Mouse (Mus musculus): ENCODE measurements around the gene Apip. TPM values are rescaled to one million over a fixed set of nuclear protein-coding genes. Genes with fewer than 3 reads are reported as not detected.

The Apip gene
- polyA plus RNA-seq, 1 experiment from 2014 or later, result 56.0 TPM

- ATAC-seq (replicated peaks; ENCODE audit: low FRiP score, low read depth) (no peak), DNase-seq (ENCODE audit: low spot score) (peak; percentile 19)
- Histone ChIP-seq H3K4me3 (replicated peaks; ENCODE audit: low read depth, low read length) (no peak overlapping the region), H3K36me3 (ENCODE audit: insufficient read depth, low read length) (no peaks in the 10 kb centered on the region), H3K9me3 (replicated peaks; ENCODE audit: low read length) (no peaks in the 10 kb centered on the region), H3K9ac (ENCODE audit: low read depth, low read length) (no peak overlapping the region), H3K4me2 (ENCODE audit: low read length) (no peak overlapping the region), H3K4me1 (replicated peaks; ENCODE audit: insufficient read depth, low read length) (peaks cover 4% of the 10 kb centered on the region; the same call in 1 of the 2 replicates), H3K27ac (no peak overlapping the region), H3K27me3 (ENCODE audit: insufficient read depth, low read length) (no peaks in the 10 kb centered on the region)
- 59% methylated on average over 3 of the region's 3 CpGs for WGBS
- no peak for TF ChIP-seq CTCF (IDR thresholded peaks at IDR 0.05; ENCODE audit: low read depth)
Measured at GRCm38 (mm10) chr2:103070586-103070985, 2.9 kb upstream of the Apip start.

- no peak for TF ChIP-seq CTCF (IDR thresholded peaks at IDR 0.05; ENCODE audit: low read depth)
- peak; percentile 29 for DNase-seq (ENCODE audit: low spot score)
- no peaks in the 10 kb centered on the region for H3K27me3 ChIP-seq (ENCODE audit: insufficient read depth, low read length)
- no peaks in the 10 kb centered on the region for H3K4me1 ChIP-seq (replicated peaks; ENCODE audit: insufficient read depth, low read length)
- H3K36me3 ChIP-seq (ENCODE audit: insufficient read depth, low read length), result 0 out of 2 replicates have a peak, but pooled peaks cover 3% of the 10 kb centered on the region
- no peak overlapping the region for H3K27ac ChIP-seq
- H3K9ac ChIP-seq (ENCODE audit: low read depth, low read length), result no peak overlapping the region
- ATAC-seq (replicated peaks; ENCODE audit: low FRiP score, low read depth), result no peak
- no peak overlapping the region for H3K4me3 ChIP-seq (replicated peaks; ENCODE audit: low read depth, low read length)
- H3K9me3 ChIP-seq (replicated peaks; ENCODE audit: low read length), result no peaks in the 10 kb centered on the region
- WGBS, result 37% methylated on average over 6 of the region's 6 CpGs
- H3K4me2 ChIP-seq (ENCODE audit: low read length), result no peak overlapping the region
Measured at GRCm38 (mm10) chr2:103081117-103081516, 7.6 kb downstream of the Apip start.

GRCm38 (mm10) chr2:103081706-103082105 is 8.2 kb downstream of the Apip start:
- no peak for DNase-seq (ENCODE audit: low spot score)
- WGBS, result 78% methylated on average over 5 of the region's 5 CpGs

GRCm38 (mm10) chr2:103082853-103083252 is 9.4 kb downstream of the Apip start:
- Histone ChIP-seq H3K9ac (ENCODE audit: low read depth, low read length) (no peak overlapping the region), H3K4me2 (ENCODE audit: low read length) (no peak overlapping the region), H3K4me3 (replicated peaks; ENCODE audit: low read depth, low read length) (no peak overlapping the region), H3K36me3 (ENCODE audit: insufficient read depth, low read length) (0 out of 2 replicates have a peak, but pooled peaks cover 3% of the 10 kb centered on the region), H3K4me1 (replicated peaks; ENCODE audit: insufficient read depth, low read length) (no peaks in the 10 kb centered on the region), H3K27me3 (ENCODE audit: insufficient read depth, low read length) (no peaks in the 10 kb centered on the region), H3K9me3 (replicated peaks; ENCODE audit: low read length) (no peaks in the 10 kb centered on the region), H3K27ac (no peak overlapping the region)
- TF ChIP-seq CTCF (IDR thresholded peaks at IDR 0.05; ENCODE audit: low read depth), result no peak
- DNase-seq (ENCODE audit: low spot score) (no peak), ATAC-seq (replicated peaks; ENCODE audit: low FRiP score, low read depth) (no peak)
- WGBS, result 72% methylated on average over 7 of the region's 7 CpGs

More at GRCm38 (mm10) chr2:103081706-103082105, 8.2 kb downstream of the Apip start:
- Histone ChIP-seq H3K9me3 (replicated peaks; ENCODE audit: low read length) (no peaks in the 10 kb centered on the region), H3K27ac (no peak overlapping the region), H3K36me3 (ENCODE audit: insufficient read depth, low read length) (0 out of 2 replicates have a peak, but pooled peaks cover 3% of the 10 kb centered on the region), H3K27me3 (ENCODE audit: insufficient read depth, low read length) (no peaks in the 10 kb centered on the region), H3K4me3 (replicated peaks; ENCODE audit: low read depth, low read length) (no peak overlapping the region), H3K4me1 (replicated peaks; ENCODE audit: insufficient read depth, low read length) (no peaks in the 10 kb centered on the region), H3K4me2 (ENCODE audit: low read length) (no peak overlapping the region), H3K9ac (ENCODE audit: low read depth, low read length) (no peak overlapping the region)
- no peak for TF ChIP-seq CTCF (IDR thresholded peaks at IDR 0.05; ENCODE audit: low read depth)
- no peak for ATAC-seq (replicated peaks; ENCODE audit: low FRiP score, low read depth)

GRCm38 (mm10) chr2:103084451-103084850 is 11.0 kb downstream of the Apip start:
- ATAC-seq (replicated peaks; ENCODE audit: low FRiP score, low read depth) (no peak), DNase-seq (ENCODE audit: low spot score) (peak; percentile 61)
- WGBS, result 49% methylated on average over 5 of the region's 5 CpGs
- Histone ChIP-seq H3K9ac (ENCODE audit: low read depth, low read length) (no peak overlapping the region), H3K4me3 (replicated peaks; ENCODE audit: low read depth, low read length) (no peak overlapping the region), H3K4me2 (ENCODE audit: low read length) (no peak overlapping the region), H3K4me1 (replicated peaks; ENCODE audit: insufficient read depth, low read length) (no peaks in the 10 kb centered on the region), H3K9me3 (replicated peaks; ENCODE audit: low read length) (no peaks in the 10 kb centered on the region), H3K36me3 (ENCODE audit: insufficient read depth, low read length) (0 out of 2 replicates have a peak, but pooled peaks cover 8% of the 10 kb centered on the region), H3K27me3 (ENCODE audit: insufficient read depth, low read length) (no peaks in the 10 kb centered on the region), H3K27ac (no peak overlapping the region)
- peak; percentile 83 for TF ChIP-seq CTCF (IDR thresholded peaks at IDR 0.05; ENCODE audit: low read depth)

GRCm38 (mm10) chr2:103085633-103086032 is 12.2 kb downstream of the Apip start:
- no peak for DNase-seq (ENCODE audit: low spot score)
- Histone ChIP-seq H3K9me3 (replicated peaks; ENCODE audit: low read length) (no peaks in the 10 kb centered on the region), H3K27ac (no peak overlapping the region), H3K4me2 (ENCODE audit: low read length) (no peak overlapping the region), H3K4me3 (replicated peaks; ENCODE audit: low read depth, low read length) (no peak overlapping the region), H3K9ac (ENCODE audit: low read depth, low read length) (no peak overlapping the region), H3K4me1 (replicated peaks; ENCODE audit: insufficient read depth, low read length) (no peaks in the 10 kb centered on the region), H3K36me3 (ENCODE audit: insufficient read depth, low read length) (0 out of 2 replicates have a peak, but pooled peaks cover 8% of the 10 kb centered on the region), H3K27me3 (ENCODE audit: insufficient read depth, low read length) (no peaks in the 10 kb centered on the region)
- WGBS, result 77% methylated on average over 10 of the region's 10 CpGs
- ATAC-seq (replicated peaks; ENCODE audit: low FRiP score, low read depth), result no peak
- TF ChIP-seq CTCF (IDR thresholded peaks at IDR 0.05; ENCODE audit: low read depth), result no peak

GRCm38 (mm10) chr2:103086432-103086831 is 13.0 kb downstream of the Apip start:
- peak; percentile 71 for DNase-seq (ENCODE audit: low spot score)
- no peak overlapping the region for H3K9ac ChIP-seq (ENCODE audit: low read depth, low read length)
- WGBS, result 0% methylated on average over 1 of the region's 1 CpGs
- ATAC-seq (replicated peaks; ENCODE audit: low FRiP score, low read depth), result no peak
- H3K4me2 ChIP-seq (ENCODE audit: low read length), result no peak overlapping the region
- no peak overlapping the region for H3K4me3 ChIP-seq (replicated peaks; ENCODE audit: low read depth, low read length)
- H3K27ac ChIP-seq, result no peak overlapping the region
- TF ChIP-seq CTCF (IDR thresholded peaks at IDR 0.05; ENCODE audit: low read depth), result peak; percentile 89
- H3K27me3 ChIP-seq (ENCODE audit: insufficient read depth, low read length), result no peaks in the 10 kb centered on the region
- H3K36me3 ChIP-seq (ENCODE audit: insufficient read depth, low read length), result 0 out of 2 replicates have a peak, but pooled peaks cover 8% of the 10 kb centered on the region
- H3K9me3 ChIP-seq (replicated peaks; ENCODE audit: low read length), result no peaks in the 10 kb centered on the region
- H3K4me1 ChIP-seq (replicated peaks; ENCODE audit: insufficient read depth, low read length), result no peaks in the 10 kb centered on the region
